Mouse (Mus musculus): Measurements from ENCODE around the gene Rps6kb2. TPM values are rescaled to one million over a fixed set of nuclear protein-coding genes. Genes with fewer than 3 reads are reported as not detected.
A peak's percentile ranks its signal among the peaks of the same experiment; 100 is the strongest.

Gene Rps6kb2
- polyA plus RNA-seq, 1 experiment from 2014 or later: 46.8 TPM

DNA sequence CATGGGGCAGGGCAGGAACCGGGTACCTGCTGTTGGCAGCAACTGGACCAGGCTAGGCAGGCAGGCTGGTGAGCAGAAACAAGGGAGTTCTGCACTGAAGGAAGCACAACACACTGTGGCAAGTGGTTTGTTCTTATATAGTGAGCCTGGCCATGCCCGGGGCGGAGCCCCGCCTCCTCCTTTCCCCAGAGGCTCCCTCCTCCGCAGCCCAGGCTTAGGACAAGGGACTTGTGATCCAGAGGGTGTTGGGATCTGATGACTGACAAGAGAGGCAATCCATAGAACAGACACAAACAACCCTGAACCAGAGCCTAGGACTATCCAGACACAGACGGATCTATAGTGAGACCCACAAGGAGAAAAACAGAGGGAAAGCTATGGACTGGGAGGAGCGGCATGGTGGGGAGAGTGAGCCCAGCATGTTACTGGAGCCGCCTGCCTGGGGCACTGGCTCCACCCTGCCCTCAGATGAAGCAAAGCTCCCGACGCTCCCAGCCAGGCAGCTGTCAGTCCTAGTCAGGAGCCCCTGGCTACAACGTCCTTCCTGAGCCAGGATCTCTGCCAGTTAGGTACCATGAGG lies 12.3 kb upstream of the Rps6kb2 start, which contains the start of gene Carns1:
Gene Carns1, minus strand, starts transcription at position 112 of the 580 bp plus-strand sequence.
- peak; percentile 75; the same call in 1 of the 2 replicates for ATAC-seq (ENCODE audit: low FRiP score)
- Histone ChIP-seq H3K4me1 (ENCODE audit: control insufficient read depth, insufficient read depth, low read length) (peaks cover 8% of the 10 kb centered on the region), H3K27me3 (ENCODE audit: control insufficient read depth, insufficient read depth, low read length) (no peaks in the 10 kb centered on the region), H3K9me3 (ENCODE audit: control insufficient read depth, low read length) (no peaks in the 10 kb centered on the region), H3K4me3 (ENCODE audit: low read depth, low read length) (0 out of 2 replicates have a peak within 1 kb of the TSS, but pooled peaks have one; percentile 9), H3K9ac (ENCODE audit: low read length) (peak within 1 kb of the TSS; percentile 48), H3K36me3 (ENCODE audit: control insufficient read depth, insufficient read depth, low read length) (no peaks in the 10 kb centered on the region), H3K27ac (ENCODE audit: low read depth, low read length) (no peak within 1 kb of the TSS), H3K4me2 (peak within 1 kb of the TSS; percentile 37)
- DNase-seq (ENCODE audit: low spot score, missing footprints): peak; percentile 86
- 1% methylated on average over 11 of the region's 11 CpGs for WGBS

DNA sequence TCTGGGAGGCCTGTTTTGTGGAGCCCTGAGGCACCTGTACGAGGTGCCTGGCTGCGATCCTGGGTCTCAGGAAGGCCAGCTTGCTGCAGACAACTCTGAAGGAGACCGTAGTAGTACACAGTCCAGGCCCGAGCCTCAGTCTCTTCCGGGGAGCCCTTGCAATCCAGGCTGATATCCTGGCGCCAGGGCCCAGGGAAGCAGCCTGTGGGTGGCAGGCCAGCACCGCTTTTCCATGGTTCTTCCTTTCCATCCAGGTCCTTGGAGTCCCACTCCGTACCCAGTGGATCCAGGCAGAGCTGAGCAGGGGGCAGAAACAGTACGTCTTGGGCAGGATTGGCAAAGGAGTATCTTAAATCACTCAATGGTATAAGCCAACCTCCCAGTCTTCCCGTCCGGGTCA lies 9.8 kb upstream of the Rps6kb2 start:
- Histone ChIP-seq H3K27me3 (ENCODE audit: control insufficient read depth, insufficient read depth, low read length) (no peaks in the 10 kb centered on the region), H3K9ac (ENCODE audit: low read length) (0 out of 2 replicates have a peak overlapping the region, but pooled peaks have one; percentile 33)
- 60% methylated on average over 11 of the region's 11 CpGs for WGBS

DNA sequence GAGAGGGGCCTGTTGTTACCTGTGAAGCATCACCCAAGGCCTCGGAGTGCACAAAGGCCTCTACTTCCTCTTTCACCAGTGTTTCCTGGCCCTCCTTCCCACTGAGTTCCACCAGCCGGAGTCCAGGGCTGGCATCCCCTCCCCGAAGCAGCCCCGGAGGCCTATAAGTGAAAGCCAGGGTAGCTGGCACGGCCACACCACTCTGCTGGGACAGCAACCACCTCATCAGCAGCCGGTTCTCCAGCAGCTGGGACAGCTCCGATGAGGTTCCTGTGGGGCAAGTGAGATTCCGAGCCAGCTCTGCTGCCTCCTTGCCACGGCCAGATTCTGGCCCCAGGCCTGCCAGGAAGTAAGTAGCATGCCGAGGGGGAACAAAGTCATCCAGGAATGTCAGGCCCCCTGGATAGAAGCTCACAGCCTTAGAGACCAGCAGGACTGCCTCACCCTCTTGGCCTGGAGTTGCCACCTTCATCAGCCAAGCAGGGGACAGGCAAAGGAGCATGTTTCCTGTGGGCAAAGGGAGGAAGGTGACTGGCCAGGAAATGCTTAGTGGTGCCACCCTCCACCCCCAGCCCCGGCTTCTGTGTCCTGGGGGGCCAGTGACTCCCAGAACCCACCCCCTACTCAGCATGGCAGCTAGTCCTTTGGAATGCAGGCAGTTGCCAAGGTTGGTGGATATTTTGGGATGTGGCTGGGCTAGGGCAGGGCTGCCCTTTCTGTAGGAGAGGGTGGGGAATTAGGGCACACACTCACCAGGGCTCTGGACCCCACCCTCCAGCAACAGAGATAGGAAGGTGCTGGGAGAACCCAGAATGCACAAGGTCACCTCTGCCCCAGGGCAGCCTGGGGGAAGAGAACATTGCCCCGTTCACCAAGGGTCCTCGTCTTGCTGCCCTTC lies 8.5 kb upstream of the Rps6kb2 start:
- no peak for ATAC-seq (ENCODE audit: low FRiP score)
- DNase-seq (ENCODE audit: low spot score, missing footprints): no peak
- no peaks in the 10 kb centered on the region for H3K27me3 ChIP-seq (ENCODE audit: control insufficient read depth, insufficient read depth, low read length)
- H3K36me3 ChIP-seq (ENCODE audit: control insufficient read depth, insufficient read depth, low read length): no peaks in the 10 kb centered on the region
- WGBS: 73% methylated on average over 13 of the region's 13 CpGs
- H3K9ac ChIP-seq (ENCODE audit: low read length): no peak overlapping the region
- no peak overlapping the region for H3K4me2 ChIP-seq
- no peaks in the 10 kb centered on the region for H3K9me3 ChIP-seq (ENCODE audit: control insufficient read depth, low read length)
- H3K27ac ChIP-seq (ENCODE audit: low read depth, low read length): no peak overlapping the region
- no peak overlapping the region for H3K4me3 ChIP-seq (ENCODE audit: low read depth, low read length)
- peaks cover 15% of the 10 kb centered on the region for H3K4me1 ChIP-seq (ENCODE audit: control insufficient read depth, insufficient read depth, low read length)

More for the DNA sequence above, 9.8 kb upstream of the Rps6kb2 start:
- Histone ChIP-seq H3K4me3 (ENCODE audit: low read depth, low read length) (no peak overlapping the region), H3K36me3 (ENCODE audit: control insufficient read depth, insufficient read depth, low read length) (no peaks in the 10 kb centered on the region), H3K4me2 (no peak overlapping the region), H3K27ac (ENCODE audit: low read depth, low read length) (no peak overlapping the region), H3K9me3 (ENCODE audit: control insufficient read depth, low read length) (no peaks in the 10 kb centered on the region), H3K4me1 (ENCODE audit: control insufficient read depth, insufficient read depth, low read length) (peaks cover 15% of the 10 kb centered on the region)
- ATAC-seq (ENCODE audit: low FRiP score) (no peak), DNase-seq (ENCODE audit: low spot score, missing footprints) (no peak)

DNA sequence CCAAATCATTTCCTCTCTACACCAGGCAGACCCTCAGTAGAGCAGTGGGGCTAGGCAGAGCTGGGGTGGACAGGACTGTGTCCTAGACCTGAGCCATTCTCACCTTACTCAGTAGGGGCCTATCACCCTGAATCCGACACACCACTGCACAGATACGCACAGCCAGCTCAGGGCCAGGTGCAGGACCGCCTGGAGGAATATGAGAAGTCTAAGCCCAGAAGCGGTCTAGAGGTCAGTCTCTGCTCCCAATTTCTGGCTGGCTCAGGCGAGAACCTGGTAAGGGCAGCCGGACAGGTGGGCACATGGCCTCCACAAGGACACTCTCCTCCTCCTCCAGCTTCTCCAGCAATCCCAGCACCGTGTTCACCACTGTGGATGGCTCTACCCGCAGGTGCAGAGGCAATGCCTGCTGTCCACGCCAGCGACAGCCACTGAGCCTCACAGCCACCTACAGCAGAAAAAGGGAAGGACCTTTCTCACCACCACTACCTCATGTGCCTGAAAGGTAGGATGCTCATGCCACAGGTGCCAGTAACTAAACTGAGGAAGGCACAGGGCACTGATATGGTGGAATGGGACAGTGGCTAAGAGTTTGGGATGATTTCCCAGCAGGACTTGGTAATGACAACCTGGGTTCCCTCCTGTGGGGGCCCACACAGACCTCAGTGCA lies 7.7 kb upstream of the Rps6kb2 start:
- H3K9me3 ChIP-seq (ENCODE audit: control insufficient read depth, low read length): no peaks in the 10 kb centered on the region
- H3K4me3 ChIP-seq (ENCODE audit: low read depth, low read length): no peak overlapping the region
- ATAC-seq (ENCODE audit: low FRiP score) (no peak), DNase-seq (ENCODE audit: low spot score, missing footprints) (no peak)
- no peaks in the 10 kb centered on the region for H3K27me3 ChIP-seq (ENCODE audit: control insufficient read depth, insufficient read depth, low read length)
- no peak overlapping the region for H3K9ac ChIP-seq (ENCODE audit: low read length)
- 90% methylated on average over 10 of the region's 10 CpGs for WGBS
- H3K27ac ChIP-seq (ENCODE audit: low read depth, low read length): no peak overlapping the region
- H3K36me3 ChIP-seq (ENCODE audit: control insufficient read depth, insufficient read depth, low read length): no peaks in the 10 kb centered on the region
- H3K4me1 ChIP-seq (ENCODE audit: control insufficient read depth, insufficient read depth, low read length): peaks cover 15% of the 10 kb centered on the region
- H3K4me2 ChIP-seq: no peak overlapping the region

GRCm38 (mm10) chr19:4169810-4170209 lies 6.7 kb upstream of the Rps6kb2 start:
- peak overlapping the region; percentile 74 for H3K27ac ChIP-seq (ENCODE audit: low read depth, low read length)
- ATAC-seq (ENCODE audit: low FRiP score): peak; percentile 65
- H3K9ac ChIP-seq (ENCODE audit: low read length): peak overlapping the region; percentile 84
- H3K4me2 ChIP-seq: peak overlapping the region; percentile 76
- no peaks in the 10 kb centered on the region for H3K27me3 ChIP-seq (ENCODE audit: control insufficient read depth, insufficient read depth, low read length)
- DNase-seq (ENCODE audit: low spot score, missing footprints): no peak
- H3K36me3 ChIP-seq (ENCODE audit: control insufficient read depth, insufficient read depth, low read length): no peaks in the 10 kb centered on the region
- no peaks in the 10 kb centered on the region for H3K9me3 ChIP-seq (ENCODE audit: control insufficient read depth, low read length)
- WGBS: 6% methylated on average over 27 of the region's 27 CpGs
- peak overlapping the region; percentile 34 for H3K4me3 ChIP-seq (ENCODE audit: low read depth, low read length)
- H3K4me1 ChIP-seq (ENCODE audit: control insufficient read depth, insufficient read depth, low read length): peaks cover 7% of the 10 kb centered on the region

- DNase-seq (ENCODE audit: low spot score, missing footprints) (peak; percentile 100), ATAC-seq (ENCODE audit: low FRiP score) (peak; percentile 95)
- WGBS: under 1% methylated on average over 42 of the region's 43 CpGs
- Histone ChIP-seq H3K4me1 (ENCODE audit: control insufficient read depth, insufficient read depth, low read length) (peaks cover 7% of the 10 kb centered on the region), H3K27ac (ENCODE audit: low read depth, low read length) (peak overlapping the region; percentile 74), H3K36me3 (ENCODE audit: control insufficient read depth, insufficient read depth, low read length) (no peaks in the 10 kb centered on the region), H3K9ac (ENCODE audit: low read length) (peak overlapping the region; percentile 84), H3K4me2 (peak overlapping the region; percentile 76), H3K4me3 (ENCODE audit: low read depth, low read length) (peak overlapping the region; percentile 34), H3K27me3 (ENCODE audit: control insufficient read depth, insufficient read depth, low read length) (no peaks in the 10 kb centered on the region), H3K9me3 (ENCODE audit: control insufficient read depth, low read length) (no peaks in the 10 kb centered on the region)
These were observed 6.2 kb upstream of the Rps6kb2 start for GRCm38 (mm10) chr19:4169378-4169784.

GRCm38 (mm10) chr19:4166678-4167476 lies 3.7 kb upstream of the Rps6kb2 start:
- Histone ChIP-seq H3K4me2 (no peak overlapping the region), H3K9me3 (ENCODE audit: control insufficient read depth, low read length) (no peaks in the 10 kb centered on the region), H3K4me3 (ENCODE audit: low read depth, low read length) (no peak overlapping the region), H3K27me3 (ENCODE audit: control insufficient read depth, insufficient read depth, low read length) (no peaks in the 10 kb centered on the region), H3K27ac (ENCODE audit: low read depth, low read length) (no peak overlapping the region), H3K9ac (ENCODE audit: low read length) (no peak overlapping the region), H3K4me1 (ENCODE audit: control insufficient read depth, insufficient read depth, low read length) (peaks cover 18% of the 10 kb centered on the region), H3K36me3 (ENCODE audit: control insufficient read depth, insufficient read depth, low read length) (no peaks in the 10 kb centered on the region)
- no peak for ATAC-seq (ENCODE audit: low FRiP score)
- no peak for DNase-seq (ENCODE audit: low spot score, missing footprints)
- 80% methylated on average over 9 of the region's 9 CpGs for WGBS

DNA sequence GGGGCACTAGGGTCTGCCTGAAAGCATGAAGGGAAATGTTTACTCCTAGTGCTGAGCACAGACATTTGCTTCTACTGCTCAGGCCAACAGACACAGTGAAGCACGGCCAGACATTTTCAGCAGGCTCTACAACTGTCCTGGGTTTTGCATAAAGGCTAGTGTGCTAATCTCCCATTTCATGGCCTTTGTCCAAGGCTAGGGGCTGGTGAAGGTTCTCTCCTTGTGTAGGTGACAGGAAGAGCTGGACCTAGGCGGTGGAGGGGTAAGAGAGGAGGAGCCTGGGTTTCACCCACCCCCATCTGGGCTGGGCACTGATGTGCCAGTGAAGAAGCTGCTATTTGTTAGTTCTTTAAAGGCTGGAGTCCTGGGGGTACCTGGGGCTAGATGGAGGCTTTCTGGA lies 1.6 kb upstream of the Rps6kb2 start:
- Histone ChIP-seq H3K4me1 (ENCODE audit: control insufficient read depth, insufficient read depth, low read length) (peaks cover 12% of the 10 kb centered on the region), H3K9me3 (ENCODE audit: control insufficient read depth, low read length) (no peaks in the 10 kb centered on the region), H3K27ac (ENCODE audit: low read depth, low read length) (no peak overlapping the region), H3K4me3 (ENCODE audit: low read depth, low read length) (no peak overlapping the region), H3K36me3 (ENCODE audit: control insufficient read depth, insufficient read depth, low read length) (peaks cover 4% of the 10 kb centered on the region; the same call in 1 of the 2 replicates), H3K4me2 (no peak overlapping the region), H3K27me3 (ENCODE audit: control insufficient read depth, insufficient read depth, low read length) (no peaks in the 10 kb centered on the region), H3K9ac (ENCODE audit: low read length) (no peak overlapping the region)
- ATAC-seq (ENCODE audit: low FRiP score): no peak
- WGBS: 83% methylated on average over 2 of the region's 2 CpGs
- no peak for DNase-seq (ENCODE audit: low spot score, missing footprints)

Data from midbrain, embryonic 11.5 days (tissue).